Mouse (Mus musculus) cortical plate, adult 2 months (tissue): ENCODE measurements at regions not wholly inside any gene's neighbourhood (a gene's known extent, or its start where the extent isn't known, plus 50 kb on each side); places are given as distances from the start of the nearest gene placed in this dataset.

Experiments used
- CTCF ChIP-seq: fragments of 200-500 bp; IDR thresholded peaks from 2 replicates; pipeline ENCODE4 v1.5.1; 2011; ENCODE audit warnings: mild to moderate bottlenecking, control low read depth, low read length; ENCODE audit not compliant: insufficient read depth; ENCODE audit errors: extremely low read depth
- POLR2A ChIP-seq: fragments of 200-500 bp; IDR thresholded peaks from 2 replicates; pipeline ENCODE4 v1.6.1; 2011; ENCODE audit warnings: mild to moderate bottlenecking, low read length, control low read depth; ENCODE audit not compliant: insufficient read depth; ENCODE audit errors: extremely low read depth

DNA sequence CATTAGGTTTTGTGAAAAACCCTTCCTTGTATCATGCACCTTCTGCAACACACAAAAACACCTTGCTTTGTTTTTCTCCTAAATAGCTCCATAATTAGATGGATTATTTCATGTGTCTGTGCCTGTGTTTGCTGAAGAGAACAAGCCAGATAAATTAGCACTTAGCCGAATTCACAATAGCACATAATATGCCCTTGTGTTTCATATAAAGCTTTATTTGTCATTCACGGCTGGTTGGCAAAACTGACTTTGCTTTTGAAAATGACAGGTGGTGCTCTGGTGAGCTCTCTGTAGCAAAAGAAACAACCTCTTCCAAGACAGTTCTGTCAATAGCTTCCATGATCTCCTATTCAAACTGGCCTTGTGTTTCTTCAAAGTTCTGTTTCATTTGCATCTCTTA lies 551.2 kb upstream of the Itga1 start:
- TF ChIP-seq POLR2A (no peak), CTCF (no peak)
